Mouse (Mus musculus): ENCODE data around the gene Adam34. TPM values are rescaled to one million over a fixed set of nuclear protein-coding genes. Genes with fewer than 3 reads are reported as not detected.
"Not testable (repeated sequence)": the region's sequence is repeated elsewhere in the genome, so short reads cannot be mapped to it uniquely, and the experiment has no call there.

The Adam34 gene
- total RNA-seq (2014; rRNA removed) (not detected in 2 replicates), polyA plus RNA-seq (2015; fragmentation: Nextera tagmentation; extraction: Ambion mirVana) (0.06 TPM in 1 of 2 replicates, not detected in the other)

DNA sequence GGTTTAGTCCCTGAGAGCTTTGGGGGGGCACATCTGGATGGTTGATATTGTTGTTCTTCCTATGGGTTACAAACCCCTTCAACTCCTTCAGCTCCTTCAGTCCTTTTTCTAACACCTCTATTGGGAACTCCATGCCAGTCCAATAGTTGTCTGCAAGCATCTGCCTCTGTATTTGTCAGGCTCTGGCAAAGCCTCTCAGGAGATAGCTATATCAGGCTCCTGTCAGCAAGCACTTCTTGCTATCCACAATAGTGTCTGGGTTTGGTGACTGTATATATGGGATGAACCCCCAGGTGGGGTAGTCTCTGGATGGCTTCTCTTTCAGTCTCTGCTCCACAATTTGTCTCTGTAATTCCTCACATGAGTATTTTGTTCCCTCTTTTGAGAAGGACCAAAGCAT is at the start of gene Adam34:
Gene Adam34, minus strand, starts transcription at position 101 of the 400 bp plus-strand sequence.
- no peak for ATAC-seq (ENCODE audit: low FRiP score)

DNA sequence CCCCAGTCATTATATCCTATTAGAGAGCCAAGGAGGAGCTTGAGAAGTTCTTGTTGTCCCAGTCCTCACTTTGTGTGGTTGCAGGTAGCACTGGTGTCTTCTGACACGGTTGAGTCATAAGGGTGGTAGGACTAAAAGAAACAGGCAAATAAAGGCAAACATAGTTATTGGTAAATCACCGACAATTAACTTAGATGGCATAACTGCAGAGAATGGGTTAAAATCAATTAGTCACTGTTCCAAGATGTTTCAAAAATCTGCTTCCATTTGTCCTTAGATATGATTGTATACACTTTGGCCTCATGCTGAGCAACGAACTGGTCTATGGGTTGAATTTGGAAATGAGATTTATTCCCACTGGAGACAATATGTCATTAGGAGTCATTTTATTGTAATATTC is 82.7 kb downstream of the Adam34 start, which contains the start of gene Gm5346:
Gene Gm5346, minus strand, starts transcription at position 101 of the 400 bp plus-strand sequence.
- no peak for ATAC-seq (ENCODE audit: low FRiP score)
- Histone ChIP-seq H3K27me3 (ENCODE audit: insufficient read depth, low read length) (no peaks in the 10 kb centered on the region), H3K27ac (ENCODE audit: low read depth, low read length) (no peak within 1 kb of the TSS), H3K4me3 (ENCODE audit: low read depth, low read length) (no peak within 1 kb of the TSS), H3K4me1 (ENCODE audit: insufficient read depth, low read length) (no peaks in the 10 kb centered on the region), H3K36me3 (ENCODE audit: insufficient read depth, low read length) (no peaks in the 10 kb centered on the region), H3K9ac (replicated peaks; ENCODE audit: low read length, poor library complexity, severe bottlenecking) (no peak within 1 kb of the TSS), H3K4me2 (ENCODE audit: low read depth, low read length, poor library complexity, severe bottlenecking) (no peak within 1 kb of the TSS), H3K9me3 (ENCODE audit: low read length) (no peaks in the 10 kb centered on the region)
- no peak for TF ChIP-seq CTCF (IDR thresholded peaks at IDR 0.05)
- 90% methylated on average over 3 of the region's 3 CpGs for WGBS
- no peak for DNase-seq (ENCODE audit: low spot score)

More for the DNA sequence above, at the start of gene Adam34:
- H3K4me2 ChIP-seq (ENCODE audit: low read depth, low read length, poor library complexity, severe bottlenecking): no peak within 1 kb of the TSS
- H3K36me3 ChIP-seq (ENCODE audit: insufficient read depth, low read length): no peaks in the 10 kb centered on the region
- no peak within 1 kb of the TSS for H3K4me3 ChIP-seq (ENCODE audit: low read depth, low read length)
- H3K9me3 ChIP-seq (ENCODE audit: low read length): no peaks in the 10 kb centered on the region
- H3K27ac ChIP-seq (ENCODE audit: low read depth, low read length): no peak within 1 kb of the TSS
- H3K9ac ChIP-seq (replicated peaks; ENCODE audit: low read length, poor library complexity, severe bottlenecking): no peak within 1 kb of the TSS
- no peaks in the 10 kb centered on the region for H3K27me3 ChIP-seq (ENCODE audit: insufficient read depth, low read length)
- no peak for DNase-seq (ENCODE audit: low spot score)
- H3K4me1 ChIP-seq (ENCODE audit: insufficient read depth, low read length): no peaks in the 10 kb centered on the region
- no peak for TF ChIP-seq CTCF (IDR thresholded peaks at IDR 0.05)

DNA sequence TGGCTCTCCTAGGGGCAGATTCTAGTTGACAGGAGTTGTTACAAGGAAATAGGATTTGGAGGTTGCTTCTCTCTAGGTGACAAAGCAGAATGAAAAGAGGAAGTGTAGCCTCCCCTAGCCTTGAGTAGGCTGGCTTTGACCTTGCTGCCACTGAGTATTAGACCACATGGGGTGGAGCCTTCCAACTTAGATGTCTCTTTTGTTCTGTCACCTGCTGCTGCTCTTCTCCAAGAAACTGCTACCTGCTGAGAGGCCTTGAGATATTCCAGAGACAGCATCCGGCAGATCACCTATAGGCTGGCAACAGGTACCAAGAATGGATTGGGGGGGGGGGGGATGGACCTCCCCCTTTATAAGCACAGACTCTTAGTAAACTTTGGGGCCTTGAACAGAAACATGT is 93.8 kb downstream of the Adam34 start:
- no peak overlapping the region for H3K4me3 ChIP-seq (ENCODE audit: low read depth, low read length)
- no peaks in the 10 kb centered on the region for H3K36me3 ChIP-seq (ENCODE audit: insufficient read depth, low read length)
- no peaks in the 10 kb centered on the region for H3K4me1 ChIP-seq (ENCODE audit: insufficient read depth, low read length)
- H3K9me3 ChIP-seq (ENCODE audit: low read length): no peaks in the 10 kb centered on the region
- H3K9ac ChIP-seq (replicated peaks; ENCODE audit: low read length, poor library complexity, severe bottlenecking): no peak overlapping the region
- H3K27me3 ChIP-seq (ENCODE audit: insufficient read depth, low read length): no peaks in the 10 kb centered on the region
- no peak for ATAC-seq (ENCODE audit: low FRiP score)
- H3K4me2 ChIP-seq (ENCODE audit: low read depth, low read length, poor library complexity, severe bottlenecking): no peak overlapping the region
- no peak for DNase-seq (ENCODE audit: low spot score)
- no peak overlapping the region for H3K27ac ChIP-seq (ENCODE audit: low read depth, low read length)
- 81% methylated on average over 1 of the region's 1 CpGs for WGBS
- no peak for TF ChIP-seq CTCF (IDR thresholded peaks at IDR 0.05)

DNA sequence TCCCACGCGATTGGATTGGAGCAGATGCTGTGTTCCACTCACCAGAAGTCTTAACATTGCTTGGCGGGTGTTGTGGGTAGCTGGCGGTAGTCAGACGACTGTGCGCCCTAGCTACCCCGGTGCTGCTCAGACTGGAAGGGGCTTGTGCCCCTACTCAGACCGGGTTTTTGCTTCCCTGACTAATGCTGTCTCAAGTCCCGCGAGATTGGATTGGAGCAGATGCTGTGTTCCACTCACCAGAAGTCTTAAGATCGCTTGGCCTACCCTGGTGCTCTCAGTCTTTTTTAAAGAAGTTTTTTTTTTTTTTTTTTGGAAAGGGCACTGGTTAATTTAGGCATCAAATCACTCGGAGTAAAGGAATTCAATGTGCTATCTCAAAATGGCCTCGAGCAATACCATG is 106.2 kb downstream of the Adam34 start:
- DNase-seq (ENCODE audit: low spot score); ATAC-seq (ENCODE audit: low FRiP score); H3K36me3 ChIP-seq (ENCODE audit: insufficient read depth, low read length); H3K27ac ChIP-seq (ENCODE audit: low read depth, low read length); H3K9ac ChIP-seq (replicated peaks; ENCODE audit: low read length, poor library complexity, severe bottlenecking); H3K27me3 ChIP-seq (ENCODE audit: insufficient read depth, low read length); H3K9me3 ChIP-seq (ENCODE audit: low read length); H3K4me1 ChIP-seq (ENCODE audit: insufficient read depth, low read length); H3K4me2 ChIP-seq (ENCODE audit: low read depth, low read length, poor library complexity, severe bottlenecking); H3K4me3 ChIP-seq (ENCODE audit: low read depth, low read length): not testable (repeated sequence)
- WGBS: 85% methylated on average over 13 of the region's 13 CpGs

DNA sequence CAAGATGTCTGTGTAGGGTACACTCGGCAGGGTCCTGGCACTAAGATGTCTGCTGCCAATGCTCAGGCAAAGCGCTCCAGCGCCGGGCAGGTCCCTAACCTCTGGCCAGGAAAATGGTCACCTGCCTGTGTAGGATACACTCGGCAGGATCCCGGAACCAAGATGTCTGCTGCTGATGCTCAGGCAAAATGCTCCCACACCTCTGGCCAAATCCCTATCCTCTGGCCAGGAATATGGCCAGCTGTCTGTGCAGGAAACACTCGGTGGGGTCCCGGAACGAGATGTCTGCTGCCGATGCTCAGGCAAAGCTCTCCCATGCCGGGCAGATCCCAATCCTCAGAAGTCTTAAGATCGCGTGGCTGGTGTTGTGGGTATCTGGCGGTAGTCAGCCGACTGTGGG is 106.7 kb downstream of the Adam34 start:
- not testable (repeated sequence) for H3K27me3 ChIP-seq (ENCODE audit: insufficient read depth, low read length); H3K4me1 ChIP-seq (ENCODE audit: insufficient read depth, low read length); H3K36me3 ChIP-seq (ENCODE audit: insufficient read depth, low read length); H3K9ac ChIP-seq (replicated peaks; ENCODE audit: low read length, poor library complexity, severe bottlenecking); H3K4me3 ChIP-seq (ENCODE audit: low read depth, low read length); H3K27ac ChIP-seq (ENCODE audit: low read depth, low read length); H3K9me3 ChIP-seq (ENCODE audit: low read length); DNase-seq (ENCODE audit: low spot score); ATAC-seq (ENCODE audit: low FRiP score); H3K4me2 ChIP-seq (ENCODE audit: low read depth, low read length, poor library complexity, severe bottlenecking)
- WGBS: 96% methylated on average over 15 of the region's 15 CpGs

Other genes starting within 250 kb of the Adam34 start
- not detected in 2 replicates for gene Adam26b, start 181.9 kb downstream of the Adam34 start, total RNA-seq (2014; rRNA removed)
- gene Adam26b, start 181.9 kb downstream of the Adam34 start, polyA plus RNA-seq (2015; fragmentation: Nextera tagmentation; extraction: Ambion mirVana): not detected in 2 replicates
- gene Adam26a, start 133.3 kb downstream of the Adam34 start, total RNA-seq (2014; rRNA removed): not detected in 2 replicates
- not detected in 2 replicates for gene Adam26a, start 133.3 kb downstream of the Adam34 start, polyA plus RNA-seq (2015; fragmentation: Nextera tagmentation; extraction: Ambion mirVana)
- gene Gm5346, start 82.8 kb downstream of the Adam34 start, total RNA-seq (2014; rRNA removed): 0.22 TPM in 1 of 2 replicates, not detected in the other
- gene Gm5346, start 82.8 kb downstream of the Adam34 start, polyA plus RNA-seq (2015; fragmentation: Nextera tagmentation; extraction: Ambion mirVana): 0.06 TPM in 1 of 2 replicates, not detected in the other

All from midbrain, postnatal 0 days (tissue).